Mouse (Mus musculus) MEL (cell line): ENCODE measurements around the gene Filip1l. TPM values are rescaled to one million over a fixed set of nuclear protein-coding genes. Genes with fewer than 3 reads are reported as not detected.

ENCODE experiments used
- DNase-seq: peaks from one replicate; pipeline ENCODE4 v3.0.0; 2011; ENCODE audit warnings: low read depth, low spot score
- H3K27ac ChIP-seq: 2 replicates; pipeline ENCODE4 v1.5.1; 2012; ENCODE audit warnings: low read depth, mild to moderate bottlenecking, control low read depth, low read length, moderate library complexity; ENCODE audit not compliant: control insufficient read depth
- H3K27me3 ChIP-seq, 2 experiments: fragments of 150-350 bp in 1 of 2; sonication (generic) in 1 of 2; 2 replicates each; pipeline ENCODE4 v1.6.1; 2012; ENCODE audit warnings: low read length in 2 of 2, mild to moderate bottlenecking in 2 of 2, improper control_type of control experiment in 1 of 2, moderate library complexity in 1 of 2; ENCODE audit not compliant: insufficient read depth in 2 of 2, control insufficient read depth in 1 of 2
- H3K36me3 ChIP-seq, 2 experiments: 2 replicates each; pipeline ENCODE4 v1.6.1; 2012 to 2014; ENCODE audit warnings: low read length in 2 of 2, improper control_type of control experiment in 1 of 2, inconsistent platforms in 1 of 2, mild to moderate bottlenecking in 1 of 2; ENCODE audit not compliant: insufficient read depth in 2 of 2, control insufficient read depth in 1 of 2
- H3K4me1 ChIP-seq, 2 experiments: fragments of 150-350 bp in 1 of 2; sonication (generic) in 1 of 2; 2 replicates each; pipeline ENCODE4 v1.6.1; 2012; ENCODE audit warnings: low read length in 2 of 2, improper control_type of control experiment in 1 of 2, mild to moderate bottlenecking in 1 of 2; ENCODE audit not compliant: insufficient read depth in 2 of 2, control insufficient read depth in 1 of 2
- H3K4me3 ChIP-seq, 2 experiments: fragments of 150-350 bp in 1 of 2; sonication (generic) in 1 of 2; 2 replicates each; pipeline ENCODE4 v1.5.1; 2012; ENCODE audit warnings: low read depth in 2 of 2, low read length in 2 of 2, mild to moderate bottlenecking in 2 of 2, moderate library complexity in 2 of 2, control low read depth in 1 of 2, improper control_type of control experiment in 1 of 2; ENCODE audit not compliant: control insufficient read depth in 1 of 2, insufficient read depth in 1 of 2
- H3K79me2 ChIP-seq: 2 replicates; pipeline ENCODE4 v1.6.1; 2012; ENCODE audit warnings: mild to moderate bottlenecking, low read length, moderate library complexity; ENCODE audit not compliant: control insufficient read depth, poor library complexity, insufficient read depth
- H3K9ac ChIP-seq: 2 replicates; pipeline ENCODE4 v1.6.1; 2012; ENCODE audit warnings: low read depth, mild to moderate bottlenecking, control low read depth, low read length, moderate library complexity; ENCODE audit not compliant: control insufficient read depth, poor library complexity, severe bottlenecking
- H3K9me3 ChIP-seq: fragments of 150-350 bp; sonication (generic); replicated peaks from 2 replicates; pipeline ENCODE4 v1.6.1; 2012; ENCODE audit warnings: mild to moderate bottlenecking, low read length, improper control_type of control experiment, moderate library complexity; ENCODE audit not compliant: insufficient read depth
- CTCF ChIP-seq, 3 experiments: IDR thresholded peaks in 2 of 3; conservative IDR thresholded peaks in 1 of 3; 2 replicates each; pipeline ENCODE4 v1.5.1; 2011 to 2012; ENCODE audit warnings: low read length in 3 of 3, low read depth in 2 of 3, mild to moderate bottlenecking in 2 of 3, improper control_type of control experiment in 1 of 3, inconsistent platforms in 1 of 3, mixed read lengths in 1 of 3, moderate library complexity in 1 of 3; ENCODE audit not compliant: control insufficient read depth in 1 of 3, insufficient read depth in 1 of 3, poor library complexity in 1 of 3, severe bottlenecking in 1 of 3
- ELF1 ChIP-seq: IDR thresholded peaks from 2 replicates; pipeline ENCODE4 v1.6.1; 2014; ENCODE audit warnings: low read depth, mild to moderate bottlenecking, inconsistent platforms, low read length, improper control_type of control experiment, moderate library complexity
- EP300 ChIP-seq, 2 experiments: IDR thresholded peaks; 2 replicates each; pipeline ENCODE4 v1.6.1; 2011; ENCODE audit warnings: improper control_type of control experiment in 2 of 2, low read length in 2 of 2, low read depth in 1 of 2, mild to moderate bottlenecking in 1 of 2
- KAT2A ChIP-seq: conservative IDR thresholded peaks from 2 replicates; pipeline ENCODE4 v1.6.1; 2012; ENCODE audit warnings: low read depth, low read length, improper control_type of control experiment, inconsistent platforms
- MAX ChIP-seq: IDR thresholded peaks from 2 replicates; pipeline ENCODE4 v1.6.1; 2011; ENCODE audit warnings: low read length, improper control_type of control experiment
- MAZ ChIP-seq: IDR thresholded peaks from 2 replicates; pipeline ENCODE4 v1.6.1; 2012; ENCODE audit warnings: low read depth, mild to moderate bottlenecking, inconsistent platforms, low read length, improper control_type of control experiment
- MXI1 ChIP-seq: IDR thresholded peaks from 2 replicates; pipeline ENCODE4 v1.6.1; 2011; ENCODE audit warnings: mild to moderate bottlenecking, low read depth, low read length, improper control_type of control experiment
- NELFE ChIP-seq: IDR thresholded peaks from 2 replicates; pipeline ENCODE4 v1.6.1; 2011; ENCODE audit warnings: low read depth, low read length, improper control_type of control experiment
- NRF1 ChIP-seq: IDR thresholded peaks from 2 replicates; pipeline ENCODE4 v1.6.1; 2014; ENCODE audit warnings: low read depth, mild to moderate bottlenecking, inconsistent platforms, low read length, improper control_type of control experiment, moderate library complexity; ENCODE audit not compliant: poor library complexity, insufficient read depth, severe bottlenecking
- POLR2A ChIP-seq, 2 experiments: IDR thresholded peaks; 2 replicates each; pipeline ENCODE4 v1.6.1; 2011 to 2012; ENCODE audit warnings: low read length in 2 of 2, mild to moderate bottlenecking in 2 of 2, control low read depth in 1 of 2, improper control_type of control experiment in 1 of 2, low read depth in 1 of 2, moderate library complexity in 1 of 2; ENCODE audit not compliant: control insufficient read depth in 1 of 2, insufficient read depth in 1 of 2, poor library complexity in 1 of 2
- RAD21 ChIP-seq: IDR thresholded peaks from 2 replicates; pipeline ENCODE4 v1.6.1; 2011; ENCODE audit warnings: mild to moderate bottlenecking, low read depth, low read length, improper control_type of control experiment
- RCOR1 ChIP-seq: IDR thresholded peaks from 2 replicates; pipeline ENCODE4 v1.6.1; 2012; ENCODE audit warnings: low read depth, mild to moderate bottlenecking, inconsistent platforms, low read length, improper control_type of control experiment
- SIN3A ChIP-seq: IDR thresholded peaks from 2 replicates; pipeline ENCODE4 v1.6.1; 2012; ENCODE audit warnings: low read length, improper control_type of control experiment, inconsistent platforms
- SMC3 ChIP-seq: IDR thresholded peaks from 2 replicates; pipeline ENCODE4 v1.6.1; 2011; ENCODE audit warnings: low read depth, low read length, improper control_type of control experiment
- TAL1 ChIP-seq: IDR thresholded peaks from 2 replicates; pipeline ENCODE4 v1.6.1; 2012; ENCODE audit warnings: mild to moderate bottlenecking, inconsistent platforms, low read length, moderate library complexity, mixed read lengths
- UBTF ChIP-seq: IDR thresholded peaks from 2 replicates; pipeline ENCODE4 v1.6.1; 2012; ENCODE audit warnings: low read depth, mild to moderate bottlenecking, inconsistent platforms, low read length, improper control_type of control experiment, moderate library complexity, borderline replicate concordance; ENCODE audit not compliant: insufficient read depth
- USF1 ChIP-seq: IDR thresholded peaks from 2 replicates; pipeline ENCODE4 v1.6.1; 2014; ENCODE audit warnings: low read depth, mild to moderate bottlenecking, inconsistent platforms, low read length, improper control_type of control experiment, moderate library complexity
- ZNF384 ChIP-seq: IDR thresholded peaks from 2 replicates; pipeline ENCODE4 v1.6.1; 2012; ENCODE audit warnings: low read depth, mild to moderate bottlenecking, inconsistent platforms, low read length, improper control_type of control experiment
- polyA plus RNA-seq, 2 experiments: library from polyadenylated mRNA; stranded (reverse) in 1 of 2; unstranded in 1 of 2; fragments of >175 nt in 1 of 2; fragments of >200 nt in 1 of 2; gene quantifications; 2 replicates each; pipeline versions ENCODE4 v1.2.1 to v1.2.4; 2012; ENCODE audit warnings: low replicate concordance in 2 of 2, low read depth in 1 of 2; ENCODE audit not compliant: insufficient read length in 2 of 2, insufficient read depth in 1 of 2, missing spikeins in 1 of 2
- total RNA-seq: library from RNA; depleted of rRNA; stranded (reverse); fragments of 300-350 nt; gene quantifications from 2 replicates; pipeline ENCODE4 v1.2.3, GENCODE M21; 2012

Filip1l gene
- total and polyA plus RNA-seq, 3 experiments, result 0.27 to 1.8 TPM; not detected in 1

- Histone ChIP-seq H3K79me2 (no peaks in the 10 kb centered on the region), H3K9me3 (no peaks in the 10 kb centered on the region), H3K4me1 (no peaks in the 10 kb centered on the region), H3K27ac (no peak overlapping the region), H3K27me3 (no peaks in the 10 kb centered on the region), H3K36me3 (no peaks in the 10 kb centered on the region), H3K4me3 (no peak overlapping the region), H3K9ac (no peak overlapping the region)
- DNase-seq, result no peak
- no peak for TF ChIP-seq USF1
- TF ChIP-seq KAT2A, result no peak
- no peak for TF ChIP-seq ELF1
- no peak for TF ChIP-seq RAD21
- no peak for TF ChIP-seq EP300 (IDR thresholded peaks at IDR 0.05; ENCODE audit: low read depth in 1 of 2, low read length in 2 of 2)
- TF ChIP-seq POLR2A (IDR thresholded peaks at IDR 0.05; ENCODE audit: control insufficient read depth in 1 of 2, insufficient read depth in 1 of 2, low read depth in 1 of 2, low read length in 2 of 2, poor library complexity in 1 of 2), result no peak
- no peak for TF ChIP-seq MAX
These were observed 3.9 kb upstream of the Filip1l start for GRCm38 (mm10) chr16:57349039-57349438.

GRCm38 (mm10) chr16:57349689-57350088 lies 3.2 kb upstream of the Filip1l start:
- no peak overlapping the region for H3K9ac ChIP-seq
- no peaks in the 10 kb centered on the region for H3K79me2 ChIP-seq
- no peak for TF ChIP-seq ZNF384
- no peak for TF ChIP-seq TAL1
- no peak for TF ChIP-seq MAZ
- no peak for TF ChIP-seq NRF1
- no peak for TF ChIP-seq SMC3
- TF ChIP-seq UBTF, result no peak
- no peak for TF ChIP-seq KAT2A
- TF ChIP-seq SIN3A, result no peak
- TF ChIP-seq NELFE, result no peak
- no peak for TF ChIP-seq RCOR1
- TF ChIP-seq CTCF (IDR thresholded peaks at IDR 0.05 in 2 of 3, conservative IDR thresholded peaks at IDR 0.05 in 1 of 3; ENCODE audit: control insufficient read depth in 1 of 3, insufficient read depth in 1 of 3, low read depth in 2 of 3, low read length in 3 of 3, poor library complexity in 1 of 3, severe bottlenecking in 1 of 3), result no peak
- no peak for TF ChIP-seq MXI1
- no peaks in the 10 kb centered on the region for H3K4me1 ChIP-seq
- no peak overlapping the region for H3K27ac ChIP-seq
- H3K36me3 ChIP-seq, result no peaks in the 10 kb centered on the region
- no peaks in the 10 kb centered on the region for H3K9me3 ChIP-seq
- H3K27me3 ChIP-seq, result no peaks in the 10 kb centered on the region
- no peak overlapping the region for H3K4me3 ChIP-seq
- DNase-seq, result no peak
